Mouse (Mus musculus): ENCODE data around the gene Ank. TPM values are rescaled to one million over a fixed set of nuclear protein-coding genes. Genes with fewer than 3 reads are reported as not detected.

Ank gene
- polyA plus RNA-seq, 1 experiment from 2014 or later: 13.9 TPM

DNA sequence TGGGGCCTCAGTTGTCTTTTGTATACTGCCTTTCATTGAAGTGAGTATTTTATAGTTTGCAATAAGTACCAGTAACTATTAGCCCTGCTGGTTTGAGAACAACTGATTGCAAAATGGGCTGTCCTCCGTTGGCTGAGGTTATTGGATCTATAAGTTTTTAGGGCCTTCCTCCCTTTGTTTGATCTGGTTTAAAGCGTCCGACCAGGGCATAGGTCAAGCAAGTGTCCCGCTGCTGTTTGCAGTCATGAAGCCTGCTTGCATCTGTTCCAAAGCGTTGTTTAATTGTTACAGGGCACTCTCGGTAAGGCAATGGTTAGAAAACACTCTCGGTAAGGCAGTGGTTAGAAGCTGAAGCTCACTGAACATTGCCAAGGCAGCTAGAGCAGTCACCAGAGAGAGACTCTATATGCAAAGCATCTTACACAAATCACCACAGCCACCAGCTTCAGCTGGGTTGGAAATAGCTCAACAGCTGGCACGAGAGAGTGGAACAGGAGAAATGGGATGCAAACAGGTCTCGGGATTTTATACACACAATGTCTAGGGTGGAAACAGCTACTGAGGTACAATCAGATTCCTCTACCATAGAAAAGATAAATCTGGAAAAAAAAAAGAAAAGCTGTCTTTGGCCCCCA lies 84.0 kb downstream of the Ank start:
- Histone ChIP-seq H3K4me1 (ENCODE audit: control insufficient read depth, insufficient read depth, low read length) (no peaks in the 10 kb centered on the region; the same call in 1 of the 2 replicates), H3K27ac (ENCODE audit: low read depth, low read length) (no peak overlapping the region), H3K36me3 (ENCODE audit: control insufficient read depth, insufficient read depth, low read length) (no peaks in the 10 kb centered on the region), H3K9ac (ENCODE audit: low read length) (no peak overlapping the region), H3K4me3 (ENCODE audit: low read depth, low read length) (no peak overlapping the region), H3K9me3 (replicated peaks; ENCODE audit: control insufficient read depth, low read length) (no peaks in the 10 kb centered on the region), H3K4me2 (ENCODE audit: low read length) (no peak overlapping the region), H3K27me3 (replicated peaks; ENCODE audit: control insufficient read depth, insufficient read depth, low read length) (no peaks in the 10 kb centered on the region)
- 80% methylated on average over 9 of the region's 9 CpGs for WGBS
- DNase-seq (ENCODE audit: low spot score): no peak
- ATAC-seq: no peak

DNA sequence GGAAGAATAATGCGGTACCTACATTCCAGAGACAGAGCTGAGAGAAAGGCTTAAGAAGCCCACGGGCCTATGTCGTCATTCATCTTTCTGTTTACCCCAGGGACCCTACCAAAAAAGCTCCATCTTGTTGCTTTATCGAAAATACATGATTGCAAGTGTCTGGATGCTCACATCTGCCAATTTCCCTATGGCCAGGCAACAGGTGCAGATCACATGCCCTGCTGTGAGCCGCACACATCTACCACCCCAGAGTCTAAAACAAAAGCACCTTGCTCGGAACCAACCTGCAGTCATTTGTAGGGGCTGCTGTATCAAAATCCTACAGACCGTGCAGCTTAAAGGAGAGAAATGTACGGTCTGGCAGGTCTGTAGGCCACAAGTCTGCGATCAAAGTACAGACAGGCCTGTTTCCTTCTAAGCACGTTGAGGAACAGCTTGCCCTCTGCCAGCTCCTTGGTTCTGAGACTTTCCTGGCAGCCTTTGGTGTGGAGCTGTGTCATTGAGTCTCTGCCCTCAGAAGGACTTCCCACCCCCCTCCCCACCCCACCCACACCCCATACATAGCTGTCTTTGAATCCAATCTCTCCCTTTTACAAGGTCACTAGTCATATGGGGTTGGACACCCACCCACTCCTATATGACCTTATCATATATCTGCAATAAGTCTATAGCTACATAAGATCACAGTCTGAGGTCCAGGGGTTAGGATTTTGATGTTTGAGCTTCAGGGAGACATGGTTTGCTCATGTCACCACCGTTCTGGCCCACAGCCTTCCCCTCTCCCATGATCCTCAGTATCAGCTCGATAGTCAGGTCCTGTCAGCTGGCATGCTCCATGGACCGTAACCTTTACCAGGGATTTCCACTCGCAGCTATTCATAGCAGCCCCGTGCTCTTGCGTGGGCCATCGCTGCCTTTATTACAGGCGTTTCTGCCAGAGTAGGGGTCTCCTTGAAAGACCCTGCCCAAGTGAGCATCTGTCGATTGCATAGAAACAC lies 84.9 kb downstream of the Ank start:
- Histone ChIP-seq H3K27ac (ENCODE audit: low read depth, low read length) (no peak overlapping the region), H3K27me3 (replicated peaks; ENCODE audit: control insufficient read depth, insufficient read depth, low read length) (no peaks in the 10 kb centered on the region), H3K4me2 (ENCODE audit: low read length) (no peak overlapping the region), H3K9me3 (replicated peaks; ENCODE audit: control insufficient read depth, low read length) (no peaks in the 10 kb centered on the region), H3K4me3 (ENCODE audit: low read depth, low read length) (no peak overlapping the region), H3K9ac (ENCODE audit: low read length) (no peak overlapping the region), H3K36me3 (ENCODE audit: control insufficient read depth, insufficient read depth, low read length) (no peaks in the 10 kb centered on the region), H3K4me1 (ENCODE audit: control insufficient read depth, insufficient read depth, low read length) (no peaks in the 10 kb centered on the region; the same call in 1 of the 2 replicates)
- no peak for DNase-seq (ENCODE audit: low spot score)
- 90% methylated on average over 19 of the region's 19 CpGs for WGBS
- ATAC-seq: no peak

DNA sequence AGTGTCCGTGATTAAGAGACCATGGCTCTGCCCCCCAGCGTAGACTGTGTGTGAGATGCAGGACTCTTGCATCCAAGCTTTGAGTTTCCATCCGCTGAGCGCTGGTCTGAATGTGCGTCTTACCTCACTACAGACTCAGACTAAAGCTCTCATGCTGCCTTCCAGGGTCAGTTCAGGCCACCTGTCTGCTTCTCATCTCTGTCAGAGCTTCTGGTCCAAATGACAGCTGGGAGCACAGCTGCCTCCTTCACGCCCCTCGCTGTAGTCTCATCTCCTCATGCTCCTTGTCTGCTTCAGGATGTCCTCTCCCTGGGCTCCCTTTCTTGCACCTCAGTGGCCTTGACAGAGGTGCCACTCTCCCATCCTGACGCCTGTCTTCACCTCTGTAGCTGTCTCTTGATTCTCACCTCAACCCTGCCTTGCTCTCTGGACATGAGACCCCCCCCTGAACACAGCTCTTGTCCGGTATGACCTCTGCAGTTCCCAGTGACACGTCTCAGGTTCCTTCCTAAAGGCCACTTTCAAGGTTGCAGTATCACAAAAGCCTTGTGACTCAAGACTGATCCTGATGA lies 85.7 kb downstream of the Ank start:
- Histone ChIP-seq H3K4me2 (ENCODE audit: low read length) (no peak overlapping the region), H3K27me3 (replicated peaks; ENCODE audit: control insufficient read depth, insufficient read depth, low read length) (no peaks in the 10 kb centered on the region), H3K4me3 (ENCODE audit: low read depth, low read length) (no peak overlapping the region), H3K36me3 (ENCODE audit: control insufficient read depth, insufficient read depth, low read length) (no peaks in the 10 kb centered on the region), H3K9me3 (replicated peaks; ENCODE audit: control insufficient read depth, low read length) (no peaks in the 10 kb centered on the region), H3K4me1 (ENCODE audit: control insufficient read depth, insufficient read depth, low read length) (no peaks in the 10 kb centered on the region; the same call in 1 of the 2 replicates), H3K9ac (ENCODE audit: low read length) (no peak overlapping the region), H3K27ac (ENCODE audit: low read depth, low read length) (no peak overlapping the region)
- no peak for ATAC-seq
- no peak for DNase-seq (ENCODE audit: low spot score)
- WGBS: 92% methylated on average over 10 of the region's 10 CpGs

DNA sequence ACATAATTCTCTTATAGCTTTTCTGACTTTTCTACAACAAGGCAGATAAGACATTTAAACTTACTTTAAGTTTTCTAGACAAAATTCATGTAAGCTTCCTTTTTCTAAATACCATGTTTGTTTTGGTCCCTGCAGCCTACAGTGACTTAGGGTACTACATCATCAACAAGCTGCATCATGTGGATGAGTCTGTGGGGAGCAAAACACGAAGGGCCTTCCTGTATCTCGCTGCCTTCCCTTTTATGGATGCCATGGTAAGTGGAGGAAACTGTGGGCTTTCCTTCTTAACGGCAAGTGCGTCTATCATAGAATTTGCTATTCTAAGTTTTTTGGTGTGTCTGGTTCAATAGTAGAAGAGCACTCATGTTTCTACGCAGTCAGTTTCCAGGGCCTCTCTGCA lies 87.1 kb downstream of the Ank start:
- Histone ChIP-seq H3K36me3 (ENCODE audit: control insufficient read depth, insufficient read depth, low read length) (no peaks in the 10 kb centered on the region; the same call in 1 of the 2 replicates), H3K27me3 (replicated peaks; ENCODE audit: control insufficient read depth, insufficient read depth, low read length) (no peaks in the 10 kb centered on the region), H3K4me1 (ENCODE audit: control insufficient read depth, insufficient read depth, low read length) (peaks cover 4% of the 10 kb centered on the region), H3K4me2 (ENCODE audit: low read length) (no peak overlapping the region), H3K4me3 (ENCODE audit: low read depth, low read length) (no peak overlapping the region), H3K9ac (ENCODE audit: low read length) (no peak overlapping the region), H3K9me3 (replicated peaks; ENCODE audit: control insufficient read depth, low read length) (no peaks in the 10 kb centered on the region), H3K27ac (ENCODE audit: low read depth, low read length) (no peak overlapping the region)
- DNase-seq (ENCODE audit: low spot score) (no peak), ATAC-seq (no peak)
- 93% methylated on average over 5 of the region's 5 CpGs for WGBS

DNA sequence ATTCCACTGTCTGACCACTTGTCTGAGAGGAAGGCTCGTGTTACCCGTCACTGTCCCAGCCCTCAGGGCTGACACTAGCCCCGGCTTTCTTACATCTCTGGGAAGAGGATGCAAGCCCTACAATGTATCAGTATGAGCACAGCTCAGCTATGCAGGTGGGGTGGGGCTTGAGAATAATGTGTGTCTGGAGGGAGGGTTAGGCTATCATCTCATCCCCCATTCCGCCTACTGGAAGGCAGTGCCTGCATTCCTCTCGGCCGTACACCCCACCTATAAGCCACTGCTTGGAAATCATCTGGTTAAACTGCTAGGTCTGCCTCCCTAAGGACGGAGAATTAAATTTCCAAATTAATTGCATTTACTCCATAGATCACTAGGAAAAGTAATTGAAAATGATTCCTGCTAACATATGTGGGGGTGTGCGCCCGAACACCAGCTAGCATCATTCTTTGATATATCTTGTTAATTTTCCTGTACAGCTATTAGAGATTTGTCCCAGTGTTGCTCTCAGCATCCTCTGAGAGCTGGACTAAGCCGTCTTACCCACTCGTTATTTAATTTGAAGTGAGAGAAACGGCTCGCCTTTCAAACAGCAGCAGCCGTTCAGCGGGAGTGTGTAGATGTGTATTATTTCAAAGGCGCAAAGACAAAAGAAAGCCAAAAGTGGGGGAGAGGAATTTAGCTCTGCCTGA lies 92.1 kb downstream of the Ank start:
- DNase-seq (ENCODE audit: low spot score) (peak; percentile 43), ATAC-seq (peak; percentile 46; the same call in 1 of the 2 replicates)
- Histone ChIP-seq H3K36me3 (ENCODE audit: control insufficient read depth, insufficient read depth, low read length) (no peaks in the 10 kb centered on the region; the same call in 1 of the 2 replicates), H3K4me1 (ENCODE audit: control insufficient read depth, insufficient read depth, low read length) (peaks cover 5% of the 10 kb centered on the region; the same call in 1 of the 2 replicates), H3K9me3 (replicated peaks; ENCODE audit: control insufficient read depth, low read length) (no peaks in the 10 kb centered on the region), H3K9ac (ENCODE audit: low read length) (no peak overlapping the region; the same call in 1 of the 2 replicates), H3K27ac (ENCODE audit: low read depth, low read length) (no peak overlapping the region), H3K27me3 (replicated peaks; ENCODE audit: control insufficient read depth, insufficient read depth, low read length) (no peaks in the 10 kb centered on the region), H3K4me3 (ENCODE audit: low read depth, low read length) (no peak overlapping the region), H3K4me2 (ENCODE audit: low read length) (no peak overlapping the region)
- 33% methylated on average over 16 of the region's 16 CpGs for WGBS

DNA sequence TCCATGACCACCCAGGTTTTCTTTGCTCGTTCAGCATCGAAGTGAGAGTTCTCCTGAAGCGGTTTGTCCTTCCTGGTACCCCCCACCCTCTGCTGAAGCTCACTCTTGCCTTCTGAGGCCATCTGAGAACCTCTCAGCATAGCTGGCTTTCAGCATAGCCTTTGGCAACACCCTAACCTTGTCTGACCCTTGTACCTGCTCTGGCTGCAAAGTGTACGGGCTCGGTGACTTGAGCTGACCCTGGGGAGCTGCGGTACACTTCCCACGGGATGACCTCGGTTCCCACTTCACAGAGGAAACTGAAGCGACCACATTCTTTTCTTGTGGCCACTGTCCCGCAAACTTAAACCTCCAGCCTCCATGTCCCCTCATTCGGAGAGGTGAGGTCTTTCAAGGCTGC lies 93.8 kb downstream of the Ank start:
- no peak overlapping the region for H3K27ac ChIP-seq (ENCODE audit: low read depth, low read length)
- DNase-seq (ENCODE audit: low spot score) (no peak), ATAC-seq (no peak)
- H3K9me3 ChIP-seq (replicated peaks; ENCODE audit: control insufficient read depth, low read length): no peaks in the 10 kb centered on the region
- peaks cover 1% of the 10 kb centered on the region; the same call in 1 of the 2 replicates for H3K36me3 ChIP-seq (ENCODE audit: control insufficient read depth, insufficient read depth, low read length)
- 88% methylated on average over 11 of the region's 11 CpGs for WGBS
- no peaks in the 10 kb centered on the region for H3K27me3 ChIP-seq (replicated peaks; ENCODE audit: control insufficient read depth, insufficient read depth, low read length)
- no peak overlapping the region for H3K4me2 ChIP-seq (ENCODE audit: low read length)
- no peak overlapping the region for H3K9ac ChIP-seq (ENCODE audit: low read length)
- peaks cover 5% of the 10 kb centered on the region; the same call in 1 of the 2 replicates for H3K4me1 ChIP-seq (ENCODE audit: control insufficient read depth, insufficient read depth, low read length)
- no peak overlapping the region for H3K4me3 ChIP-seq (ENCODE audit: low read depth, low read length)

DNA sequence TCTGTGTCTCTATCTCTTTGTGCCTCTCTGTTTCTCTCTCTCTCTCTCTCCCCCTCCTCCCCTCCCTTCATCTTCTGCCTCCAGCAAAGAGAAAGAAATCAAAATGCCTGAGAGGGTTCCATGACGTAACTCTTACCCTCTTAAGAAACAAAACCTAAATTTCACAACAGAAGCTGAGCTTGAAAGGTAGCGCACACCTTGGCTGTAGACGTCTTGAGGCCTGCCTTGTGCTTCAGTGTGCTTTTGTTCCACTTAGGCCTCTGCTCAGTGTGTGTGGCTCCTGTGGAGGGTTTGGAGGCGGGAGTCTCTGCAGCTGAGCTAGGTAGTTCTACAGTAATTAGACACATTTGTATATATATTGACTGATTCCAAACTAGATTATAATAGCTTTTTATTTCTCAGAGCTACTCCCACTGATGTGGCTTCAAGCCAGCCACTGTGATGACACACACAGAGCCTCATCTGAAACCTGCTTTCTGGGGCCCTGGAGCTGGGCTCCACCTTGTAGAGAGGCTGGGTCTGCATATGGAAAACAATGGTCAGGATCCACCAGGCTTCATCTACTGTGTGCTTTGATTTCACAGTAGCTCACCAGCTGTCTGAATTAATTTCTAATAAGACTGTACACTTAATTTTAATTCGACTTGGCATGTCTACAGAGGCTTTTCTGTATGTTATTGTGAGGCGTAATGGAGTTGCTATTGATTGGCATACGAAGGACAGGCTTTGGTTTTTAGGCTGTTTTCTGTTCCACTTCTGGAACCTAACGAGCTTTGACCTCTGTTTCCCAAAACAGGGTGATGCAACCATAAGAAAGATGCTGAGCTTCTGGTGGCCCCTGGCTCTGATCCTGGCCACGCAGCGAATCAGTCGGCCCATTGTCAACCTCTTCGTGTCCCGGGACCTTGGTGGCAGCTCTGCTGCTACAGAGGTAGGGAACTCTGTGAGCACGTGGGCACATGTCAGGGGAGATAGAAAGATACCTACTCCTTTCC lies 97.9 kb downstream of the Ank start:
- Histone ChIP-seq H3K27ac (ENCODE audit: low read depth, low read length) (0 out of 2 replicates have a peak overlapping the region, but pooled peaks have one; percentile 21), H3K27me3 (replicated peaks; ENCODE audit: control insufficient read depth, insufficient read depth, low read length) (no peaks in the 10 kb centered on the region), H3K9me3 (replicated peaks; ENCODE audit: control insufficient read depth, low read length) (no peaks in the 10 kb centered on the region), H3K4me3 (ENCODE audit: low read depth, low read length) (no peak overlapping the region), H3K36me3 (ENCODE audit: control insufficient read depth, insufficient read depth, low read length) (peaks cover 33% of the 10 kb centered on the region), H3K4me2 (ENCODE audit: low read length) (no peak overlapping the region), H3K4me1 (ENCODE audit: control insufficient read depth, insufficient read depth, low read length) (no peaks in the 10 kb centered on the region), H3K9ac (ENCODE audit: low read length) (no peak overlapping the region)
- ATAC-seq (peak; percentile 27; the same call in 1 of the 2 replicates), DNase-seq (ENCODE audit: low spot score) (peak; percentile 25)
- WGBS: 58% methylated on average over 14 of the region's 14 CpGs

Data from forebrain, embryonic 14.5 days (tissue).